Mouse (Mus musculus) liver, embryonic 14.5 days (tissue): ENCODE results near the gene Rtn3. TPM values are rescaled to one million over a fixed set of nuclear protein-coding genes. Genes with fewer than 3 reads are reported as not detected.

ENCODE experiments used
- ATAC-seq: fragments of 200-750 bp; cut with Nextera tagmentation; 2 replicates; pipeline ENCODE4 v1.8.0; 2017; ENCODE audit warnings: moderate number of reproducible peaks, mild to moderate bottlenecking, moderate library complexity; ENCODE audit not compliant: insufficient read depth
- DNase-seq, 3 experiments: peaks; one replicate each; pipeline ENCODE4 v3.0.0-alpha.2; 2012 to 2013; ENCODE audit warnings: low read depth in 3 of 3, low spot score in 3 of 3
- H3K27ac ChIP-seq: fragments of 300-500 bp; sonication (generic); 2 replicates; pipeline ENCODE4 v1.5.1; 2014; ENCODE audit warnings: moderate library complexity, mild to moderate bottlenecking, control low read depth, inconsistent platforms
- H3K27me3 ChIP-seq: fragments of 300-500 bp; sonication (generic); 2 replicates; pipeline ENCODE4 v1.6.1; 2014; ENCODE audit warnings: mild to moderate bottlenecking, low read length, moderate library complexity; ENCODE audit not compliant: control insufficient read depth, insufficient read depth
- H3K36me3 ChIP-seq: fragments of 300-500 bp; sonication (generic); replicated peaks from 2 replicates; pipeline ENCODE4 v1.6.1; 2014; ENCODE audit warnings: low read depth; ENCODE audit not compliant: control insufficient read depth, insufficient read depth
- H3K4me1 ChIP-seq, 2 experiments: fragments of 200-500 bp in 1 of 2; fragments of 300-500 bp in 1 of 2; sonication (generic) in 1 of 2; replicated peaks; 2 replicates each; pipeline ENCODE4 v1.6.1; 2012 to 2014; ENCODE audit warnings: antibody characterized with exemption in 1 of 2, inconsistent platforms in 1 of 2, low read length in 1 of 2; ENCODE audit not compliant: control insufficient read depth in 2 of 2, insufficient read depth in 2 of 2
- H3K4me2 ChIP-seq: fragments of 300-500 bp; sonication (generic); 2 replicates; pipeline ENCODE4 v1.6.1; 2014; ENCODE audit warnings: low read depth, mild to moderate bottlenecking, control low read depth, moderate library complexity
- H3K4me3 ChIP-seq, 2 experiments: fragments of 200-500 bp in 1 of 2; fragments of 300-500 bp in 1 of 2; sonication (generic) in 1 of 2; 2 replicates each; pipeline ENCODE4 v1.5.1; 2012 to 2014; ENCODE audit warnings: low read depth in 2 of 2, low read length in 2 of 2, mild to moderate bottlenecking in 2 of 2, control low read depth in 1 of 2, inconsistent platforms in 1 of 2, moderate library complexity in 1 of 2; ENCODE audit not compliant: insufficient read depth in 1 of 2
- H3K9ac ChIP-seq: fragments of 300-500 bp; sonication (generic); replicated peaks from 2 replicates; pipeline ENCODE4 v1.6.1; 2014; ENCODE audit warnings: mild to moderate bottlenecking, control low read depth, moderate library complexity
- H3K9me3 ChIP-seq: fragments of 300-500 bp; sonication (generic); 2 replicates; pipeline ENCODE4 v1.6.1; 2016; ENCODE audit warnings: low read length, mixed read lengths; ENCODE audit not compliant: control insufficient read depth
- CTCF ChIP-seq: IDR thresholded peaks from 2 replicates; pipeline ENCODE4 v1.5.1; 2016; ENCODE audit warnings: antibody characterized with exemption, low read depth, control low read depth
- EP300 ChIP-seq: IDR thresholded peaks from 2 replicates; pipeline ENCODE4 v1.6.1; 2016; ENCODE audit warnings: antibody characterized with exemption, low read depth
- WGBS: fragments of 180-500 bp; shearing (Covaris S2); extraction: QIAGEN DNeasy Blood & Tissue Kit; methylation state at CpG from one replicate; pipeline ENCODE4 v1.1.7; 2014; ENCODE audit not compliant: insufficient replicate concordance; 5-methylcytosine and 5-hydroxymethylcytosine counted together
- polyA plus RNA-seq, 2 experiments: library from polyadenylated mRNA; depleted of rRNA in 1 of 2; stranded (reverse) in 1 of 2; unstranded in 1 of 2; fragments of >200 nt; fragmentation: Nextera tagmentation in 1 of 2; extraction: Ambion mirVana in 1 of 2; gene quantifications; 2 replicates each; pipeline versions ENCODE4 v1.2.1 to v1.2.3; 2012 to 2014

Rtn3 gene
- polyA plus RNA-seq, 2 experiments: 45.1 to 52.5 TPM

- Histone ChIP-seq H3K4me1 (no peaks in the 10 kb centered on the region), H3K9ac (no peak overlapping the region), H3K27ac (no peak overlapping the region), H3K4me2 (no peak overlapping the region), H3K27me3 (no peaks in the 10 kb centered on the region), H3K36me3 (peaks cover 3% of the 10 kb centered on the region), H3K9me3 (no peaks in the 10 kb centered on the region), H3K4me3 (no peak overlapping the region)
- DNase-seq (no peak), ATAC-seq (no peak)
- TF ChIP-seq CTCF (no peak), EP300 (no peak)
Observed at GRCm38 (mm10) chr19:7458901-7459300, 24.2 kb downstream of the Rtn3 start.

GRCm38 (mm10) chr19:7456803-7457202 is 26.3 kb downstream of the Rtn3 start:
- Histone ChIP-seq H3K27ac (no peak overlapping the region), H3K36me3 (peaks cover 3% of the 10 kb centered on the region), H3K9me3 (no peaks in the 10 kb centered on the region), H3K9ac (no peak overlapping the region), H3K4me1 (no peaks in the 10 kb centered on the region), H3K27me3 (no peaks in the 10 kb centered on the region), H3K4me3 (no peak overlapping the region), H3K4me2 (no peak overlapping the region)
- TF ChIP-seq CTCF: no peak
- WGBS: 70% methylated on average over 2 of the region's 2 CpGs
- DNase-seq (no peak), ATAC-seq (no peak)

DNA sequence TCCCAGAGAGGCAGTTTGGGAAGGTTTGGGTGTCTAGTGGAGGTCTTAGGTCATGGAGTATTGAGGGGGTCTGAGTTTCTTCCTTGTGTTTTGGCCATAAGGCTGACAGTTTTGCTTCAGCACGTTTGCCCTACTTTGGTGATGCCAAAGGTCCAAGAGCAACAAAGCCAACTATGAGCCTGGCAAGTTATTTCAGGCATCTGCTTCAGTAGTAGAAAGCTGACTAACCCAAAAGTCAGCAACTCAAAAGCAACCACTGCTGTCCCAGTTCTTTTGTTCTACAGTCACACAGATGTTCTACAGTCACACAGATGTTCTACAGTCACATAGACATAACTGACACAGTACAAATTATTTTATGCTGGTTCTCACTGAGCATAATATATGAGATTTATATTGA is 37.5 kb downstream of the Rtn3 start:
- Histone ChIP-seq H3K4me3 (no peak overlapping the region), H3K4me2 (no peak overlapping the region), H3K27me3 (no peaks in the 10 kb centered on the region), H3K27ac (no peak overlapping the region), H3K36me3 (no peaks in the 10 kb centered on the region), H3K4me1 (0 out of 4 replicates have a peak, but pooled peaks cover 0 to 2% of the 10 kb centered on the region in 2 experiments), H3K9me3 (no peaks in the 10 kb centered on the region), H3K9ac (no peak overlapping the region)
- ATAC-seq (no peak), DNase-seq (no peak)
- WGBS: 65% methylated on average over 1 of the region's 1 CpGs
- TF ChIP-seq CTCF: no peak
- no peak for TF ChIP-seq EP300

DNA sequence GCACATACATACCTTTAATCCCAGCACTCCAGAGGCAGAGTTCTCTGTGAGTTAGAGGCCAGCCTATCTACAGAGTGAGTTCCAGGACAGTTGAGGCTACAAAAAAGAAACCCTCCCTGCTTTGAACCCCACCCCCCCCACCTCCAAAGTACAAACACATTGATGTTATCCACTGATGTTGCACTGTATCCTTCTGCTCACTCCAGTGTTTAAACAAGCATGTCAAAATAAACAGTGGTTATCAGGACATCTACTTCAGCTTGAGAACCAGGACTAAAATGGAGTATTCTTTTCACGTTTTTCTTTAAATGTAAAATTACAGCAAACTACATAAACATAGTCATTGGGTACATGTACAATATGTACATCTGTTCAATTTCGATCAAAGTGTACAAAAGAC is 38.0 kb downstream of the Rtn3 start:
- H3K27me3 ChIP-seq: no peaks in the 10 kb centered on the region
- H3K9me3 ChIP-seq: no peaks in the 10 kb centered on the region
- H3K4me3 ChIP-seq: no peak overlapping the region
- DNase-seq (no peak), ATAC-seq (no peak)
- WGBS: 75% methylated on average over 2 of the region's 2 CpGs
- H3K27ac ChIP-seq: no peak overlapping the region
- TF ChIP-seq EP300 (no peak), CTCF (no peak)
- 0 out of 4 replicates have a peak, but pooled peaks cover 0 to 2% of the 10 kb centered on the region in 2 experiments for H3K4me1 ChIP-seq
- no peak overlapping the region for H3K9ac ChIP-seq
- H3K4me2 ChIP-seq: no peak overlapping the region
- no peaks in the 10 kb centered on the region for H3K36me3 ChIP-seq

DNA sequence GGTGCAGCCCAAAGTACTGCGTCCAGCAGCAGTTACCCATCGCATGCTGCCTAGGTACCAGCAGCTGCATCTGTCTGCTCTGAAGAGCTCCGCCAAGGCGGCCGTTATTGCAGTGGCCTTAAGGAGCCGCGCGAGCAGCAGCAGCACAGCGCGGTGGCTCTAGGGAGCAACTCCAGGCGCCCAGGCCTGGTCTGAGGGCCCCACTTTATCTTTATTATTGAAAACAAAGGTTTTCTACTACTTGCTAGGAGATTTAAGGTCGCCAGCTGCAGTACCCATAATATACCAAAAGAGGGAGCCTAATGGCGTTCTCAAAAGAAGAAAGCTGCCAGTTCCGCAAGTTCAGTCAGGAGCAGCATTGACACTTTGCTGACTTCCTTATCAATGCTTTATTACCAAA is 41.6 kb downstream of the Rtn3 start:
- Histone ChIP-seq H3K4me2 (no peak overlapping the region), H3K9ac (no peak overlapping the region), H3K9me3 (no peaks in the 10 kb centered on the region), H3K27ac (no peak overlapping the region), H3K36me3 (no peaks in the 10 kb centered on the region), H3K27me3 (no peaks in the 10 kb centered on the region), H3K4me1 (0 out of 4 replicates have a peak, but pooled peaks cover 0 to 2% of the 10 kb centered on the region in 2 experiments), H3K4me3 (no peak overlapping the region)
- peak in 1 of 3 experiments; percentile 30 for DNase-seq
- WGBS: 63% methylated on average over 14 of the region's 14 CpGs
- ATAC-seq: no peak
- TF ChIP-seq CTCF (peak; percentile 66), EP300 (no peak)
